In the genomic region with DNA sequence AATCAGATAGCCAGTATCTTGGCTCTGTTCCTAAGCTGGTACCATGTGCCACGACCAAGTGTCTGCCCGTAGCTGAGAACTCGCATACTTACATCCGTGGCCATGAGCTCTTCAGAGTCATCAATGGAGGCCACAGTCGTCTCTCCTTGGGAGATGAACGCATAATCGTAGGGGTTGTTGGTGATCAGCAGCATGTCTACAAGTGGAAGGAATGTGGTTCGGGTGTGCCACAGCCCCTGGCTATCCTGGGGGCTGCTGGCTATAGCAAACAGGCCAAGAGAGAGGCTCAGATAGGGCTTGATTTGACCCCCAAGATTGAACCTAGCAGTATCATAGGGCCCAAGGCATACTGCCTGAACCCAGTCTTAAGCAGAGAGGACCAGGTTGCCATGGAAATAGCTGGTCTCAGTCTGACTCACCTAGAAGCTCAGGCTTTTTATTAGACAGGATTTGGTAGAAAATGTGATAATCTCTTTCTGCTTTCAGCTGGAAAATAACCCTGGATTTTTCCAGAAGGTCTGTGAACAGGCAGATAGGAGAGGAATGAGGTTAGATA, we compare ENCODE assay signal across 26 mouse cellular contexts. TPM values are rescaled to one million over a fixed set of nuclear protein-coding genes. Genes with fewer than 3 reads are reported as not detected.
DNase-seq lines count a peak whose midpoint lies in the region; ATAC-seq lines count a peak whose summit lies in the region.
"Had no signal": no experiment of that assay in that cellular context is flagged by ENCODE, and none has a peak within 500 bp of the region (broad histone marks: within the 10 kb centered on the region; RNA-seq: fewer than 3 reads in every experiment).

No protein-coding gene starts in this region.

- H3K27ac ChIP-seq in heart, embryonic 10.5 days, result peak overlapping the region; percentile 94
- H3K27ac ChIP-seq in hindbrain, embryonic 16.5 days (ENCODE audit: low read depth, low read length), result peak overlapping the region; percentile 57; the same call in 1 of the 2 replicates
- no peak overlapping the region for H3K27ac ChIP-seq in hindbrain, embryonic 12.5 days
- H3K27ac ChIP-seq in heart, embryonic 16.5 days (ENCODE audit: low read length), result peak overlapping the region; percentile 98
- H3K27ac ChIP-seq: embryonic facial prominence, embryonic 13.5 days; gastrocnemius, adult 2 months; neural tube, embryonic 12.5 days had no signal

- peak; percentile 61 for DNase-seq in heart, embryonic 10.5 days (ENCODE audit: low spot score)
- no peak for DNase-seq in heart, postnatal 36 days
- peak; percentile 87 for DNase-seq in brain, adult 2 months (ENCODE audit: low read depth, low spot score)
- no peak for DNase-seq in adrenal gland, adult 18-20 months (ENCODE audit: low spot score in 2 of 2)
- no peak for DNase-seq in thymus, postnatal 14 days
- DNase-seq: B cell, adult 2 months; cerebellum, adult 9-10 months; gastrocnemius, adult 2 months; kidney, adult 8-10 months; kidney, postnatal 25 days; lung, adult 18-20 months; lung, postnatal 14 days; spleen, adult 18-20 months; thymus, postnatal 4 days had no signal

- ATAC-seq in hindbrain, embryonic 16.5 days, result no peak
- ATAC-seq in hindbrain, embryonic 12.5 days (ENCODE audit: low FRiP score), result no peak
- ATAC-seq in heart, embryonic 16.5 days (replicated peaks; ENCODE audit: extremely low read depth, insufficient read depth, low FRiP score), result no peak

- peaks cover 77% of the 10 kb centered on the region for H3K36me3 ChIP-seq in heart, embryonic 10.5 days
- H3K36me3 ChIP-seq in hindbrain, embryonic 16.5 days (ENCODE audit: control insufficient read depth, insufficient read depth, low read length), result no peaks in the 10 kb centered on the region
- no peaks in the 10 kb centered on the region for H3K36me3 ChIP-seq in hindbrain, embryonic 12.5 days
- peaks cover 10% of the 10 kb centered on the region; the same call in 1 of the 2 replicates for H3K36me3 ChIP-seq in heart, embryonic 16.5 days (ENCODE audit: control insufficient read depth, insufficient read depth)
- H3K36me3 ChIP-seq: embryonic facial prominence, embryonic 13.5 days; neural tube, embryonic 12.5 days had no signal

- no peaks in the 10 kb centered on the region for H3K9me3 ChIP-seq in heart, embryonic 10.5 days
- no peaks in the 10 kb centered on the region for H3K9me3 ChIP-seq in hindbrain, embryonic 16.5 days (ENCODE audit: control insufficient read depth, low read length)
- H3K9me3 ChIP-seq in hindbrain, embryonic 12.5 days (replicated peaks), result no peaks in the 10 kb centered on the region
- no peaks in the 10 kb centered on the region for H3K9me3 ChIP-seq in heart, embryonic 16.5 days (replicated peaks; ENCODE audit: control insufficient read depth, low read length)
- H3K9me3 ChIP-seq: embryonic facial prominence, embryonic 13.5 days; neural tube, embryonic 12.5 days had no signal

- H3K27me3 ChIP-seq in heart, embryonic 10.5 days (ENCODE audit: insufficient read depth, poor library complexity, severe bottlenecking), result no peaks in the 10 kb centered on the region
- H3K27me3 ChIP-seq in hindbrain, embryonic 16.5 days (replicated peaks; ENCODE audit: control insufficient read depth, insufficient read depth, low read length), result no peaks in the 10 kb centered on the region
- no peaks in the 10 kb centered on the region for H3K27me3 ChIP-seq in hindbrain, embryonic 12.5 days
- no peaks in the 10 kb centered on the region for H3K27me3 ChIP-seq in heart, embryonic 16.5 days (ENCODE audit: control insufficient read depth, insufficient read depth, low read length)
- H3K27me3 ChIP-seq: embryonic facial prominence, embryonic 13.5 days; neural tube, embryonic 12.5 days had no signal

- H3K4me1 ChIP-seq in heart, embryonic 10.5 days, result peaks cover 33% of the 10 kb centered on the region
- H3K4me1 ChIP-seq in hindbrain, embryonic 16.5 days (ENCODE audit: control insufficient read depth, insufficient read depth, low read depth, low read length), result peaks cover 8% of the 10 kb centered on the region
- peaks cover 10% of the 10 kb centered on the region for H3K4me1 ChIP-seq in hindbrain, embryonic 12.5 days
- H3K4me1 ChIP-seq in heart, embryonic 16.5 days (ENCODE audit: control insufficient read depth, insufficient read depth, low read length), result peaks cover 4% of the 10 kb centered on the region

- H3K4me2 ChIP-seq in hindbrain, embryonic 16.5 days (ENCODE audit: low read length), result no peak overlapping the region
- H3K4me2 ChIP-seq in hindbrain, embryonic 12.5 days (replicated peaks), result no peak overlapping the region
- H3K4me2 ChIP-seq in heart, embryonic 16.5 days (ENCODE audit: low read depth, low read length), result peak overlapping the region; percentile 69
- H3K4me2 ChIP-seq: embryonic facial prominence, embryonic 13.5 days; liver, embryonic 11.5 days; neural tube, embryonic 12.5 days had no signal

- peak overlapping the region; percentile 56 for H3K4me3 ChIP-seq in heart, embryonic 10.5 days
- no peak overlapping the region for H3K4me3 ChIP-seq in hindbrain, embryonic 16.5 days (ENCODE audit: low read length)
- no peak overlapping the region for H3K4me3 ChIP-seq in hindbrain, embryonic 12.5 days
- H3K4me3 ChIP-seq in heart, embryonic 16.5 days (ENCODE audit: low read length), result peak overlapping the region; percentile 63
- H3K4me3 ChIP-seq: embryonic facial prominence, embryonic 13.5 days; gastrocnemius, adult 2 months; neural tube, embryonic 12.5 days had no signal

- intact Hi-C loops in heart, postnatal 36 days (cut with DNase I), result no loop called here

- no peak overlapping the region for H3K9ac ChIP-seq in hindbrain, embryonic 16.5 days (ENCODE audit: low read depth, low read length)
- H3K9ac ChIP-seq in hindbrain, embryonic 12.5 days, result no peak overlapping the region
- peak overlapping the region; percentile 93 for H3K9ac ChIP-seq in heart, embryonic 16.5 days (ENCODE audit: low read length)
- H3K9ac ChIP-seq: embryonic facial prominence, embryonic 13.5 days; neural tube, embryonic 12.5 days had no signal

- WGBS in heart, embryonic 10.5 days, result 69% methylated on average over 8 of the region's 8 CpGs
- 76% methylated on average over 8 of the region's 8 CpGs for WGBS in hindbrain, embryonic 16.5 days
- WGBS in hindbrain, embryonic 12.5 days, result 86% methylated on average over 8 of the region's 8 CpGs
- 56% methylated on average over 8 of the region's 8 CpGs for WGBS in heart, embryonic 16.5 days

RNA-seq across cellular contexts. Expression of a gene that starts 4.5 kb away (rescaled TPM):
- 2,022 and 5,104 TPM in 2 replicates for polyA plus RNA-seq in heart, embryonic 10.5 days (2016; fragmentation: Nextera tagmentation; extraction: Ambion mirVana)
- total RNA-seq in heart, postnatal 36 days (2021), result 1,000 to 10,000 TPM; 2,242 to 2,437 TPM
- 8.5 and 10.6 TPM in 2 replicates for polyA plus RNA-seq in hindbrain, embryonic 16.5 days (2015; fragmentation: Nextera tagmentation; extraction: Ambion mirVana)
- 4.9 and 9.1 TPM in 2 replicates for polyA plus RNA-seq in hindbrain, embryonic 12.5 days (2016; fragmentation: Nextera tagmentation; extraction: Ambion mirVana)
- polyA plus RNA-seq in heart, embryonic 16.5 days (2015; fragmentation: Nextera tagmentation; extraction: Ambion mirVana), result 6,075 and 6,619 TPM in 2 replicates
- total RNA-seq in adrenal gland, adult 18-20 months (2021), result under 1 TPM in 1 of 2 experiments, not detected in 1; 0.42 TPM
- total RNA-seq: megakaryocyte, adult 5-6 weeks had no signal

RNA-seq across cellular contexts. Expression of a gene that starts 13.2 kb away (rescaled TPM):
- not detected in 2 replicates for polyA plus RNA-seq in heart, embryonic 10.5 days (2016; fragmentation: Nextera tagmentation; extraction: Ambion mirVana)
- not detected for total RNA-seq in heart, postnatal 36 days (2021)
- polyA plus RNA-seq in hindbrain, embryonic 16.5 days (2015; fragmentation: Nextera tagmentation; extraction: Ambion mirVana), result not detected in 2 replicates
- polyA plus RNA-seq in hindbrain, embryonic 12.5 days (2016; fragmentation: Nextera tagmentation; extraction: Ambion mirVana), result not detected in 2 replicates
- polyA plus RNA-seq in heart, embryonic 16.5 days (2015; fragmentation: Nextera tagmentation; extraction: Ambion mirVana), result not detected in 2 replicates
- not detected for total RNA-seq in adrenal gland, adult 18-20 months (2021)
- total RNA-seq: adrenal gland, postnatal 4 days; gastrocnemius, adult 2 months; left cerebral cortex, adult 8-10 months; megakaryocyte, adult 5-6 weeks had no signal
- polyA plus RNA-seq: embryonic facial prominence, embryonic 13.5 days; gonadal fat pad, adult 2 months; intestine, embryonic 14.5 days; limb, embryonic 11.5 days; liver, embryonic 11.5 days; neural tube, embryonic 12.5 days had no signal

RNA-seq across cellular contexts. Expression of a gene that starts 23.2 kb away (rescaled TPM):
- polyA plus RNA-seq in heart, embryonic 10.5 days (2016; fragmentation: Nextera tagmentation; extraction: Ambion mirVana), result 2,034 and 3,157 TPM in 2 replicates
- over 10,000 TPM; 23,066 to 24,862 TPM for total RNA-seq in heart, postnatal 36 days (2021)
- 1.6 and 1.8 TPM in 2 replicates for polyA plus RNA-seq in hindbrain, embryonic 16.5 days (2015; fragmentation: Nextera tagmentation; extraction: Ambion mirVana)
- polyA plus RNA-seq in hindbrain, embryonic 12.5 days (2016; fragmentation: Nextera tagmentation; extraction: Ambion mirVana), result 0.81 and 1.4 TPM in 2 replicates
- polyA plus RNA-seq in heart, embryonic 16.5 days (2015; fragmentation: Nextera tagmentation; extraction: Ambion mirVana), result 2,302 and 2,585 TPM in 2 replicates
- under 1 TPM in 1 of 2 experiments, not detected in 1; 0.42 TPM for total RNA-seq in adrenal gland, adult 18-20 months (2021)
- total RNA-seq: megakaryocyte, adult 5-6 weeks had no signal
- polyA plus RNA-seq: gonadal fat pad, adult 2 months had no signal

RNA-seq across cellular contexts. Expression of a gene that starts 25.3 kb away (rescaled TPM):
- 73.7 and 88.8 TPM in 2 replicates for polyA plus RNA-seq in heart, embryonic 10.5 days (2016; fragmentation: Nextera tagmentation; extraction: Ambion mirVana)
- total RNA-seq in heart, postnatal 36 days (2021), result 10 to 100 TPM; 25.6 to 29.3 TPM
- polyA plus RNA-seq in hindbrain, embryonic 16.5 days (2015; fragmentation: Nextera tagmentation; extraction: Ambion mirVana), result 48.2 and 50.6 TPM in 2 replicates
- polyA plus RNA-seq in hindbrain, embryonic 12.5 days (2016; fragmentation: Nextera tagmentation; extraction: Ambion mirVana), result 63.2 and 63.4 TPM in 2 replicates
- polyA plus RNA-seq in heart, embryonic 16.5 days (2015; fragmentation: Nextera tagmentation; extraction: Ambion mirVana), result 63.3 and 68.1 TPM in 2 replicates
- total RNA-seq in adrenal gland, adult 18-20 months (2021), result 10 to 100 TPM; 38.2 to 43.2 TPM

RNA-seq across cellular contexts. Expression of a gene that starts 53.9 kb away (rescaled TPM):
- polyA plus RNA-seq in heart, embryonic 10.5 days (2016; fragmentation: Nextera tagmentation; extraction: Ambion mirVana), result 0.97 and 1.5 TPM in 2 replicates
- total RNA-seq in heart, postnatal 36 days (2021), result under 1 TPM in 1 of 2 experiments, not detected in 1; 0.46 TPM
- polyA plus RNA-seq in hindbrain, embryonic 16.5 days (2015; fragmentation: Nextera tagmentation; extraction: Ambion mirVana), result 17.0 and 28.5 TPM in 2 replicates
- 5.2 and 6.3 TPM in 2 replicates for polyA plus RNA-seq in hindbrain, embryonic 12.5 days (2016; fragmentation: Nextera tagmentation; extraction: Ambion mirVana)
- polyA plus RNA-seq in heart, embryonic 16.5 days (2015; fragmentation: Nextera tagmentation; extraction: Ambion mirVana), result 0.86 and 1.3 TPM in 2 replicates
- under 1 TPM in 1 of 2 experiments, not detected in 1; 0.96 TPM for total RNA-seq in adrenal gland, adult 18-20 months (2021)
- total RNA-seq: megakaryocyte, adult 5-6 weeks had no signal
- polyA plus RNA-seq: liver, embryonic 11.5 days had no signal

Comparison
In these comparisons a context has a peak if more than half of its experiments do, and no peak if none do; other contexts are left out.
1. DNase-seq: peak in heart, embryonic 10.5 days (single experiment) and brain, adult 2 months (single experiment); none in heart, postnatal 36 days (0 of 2), adrenal gland, adult 18-20 months (0 of 2) and thymus, postnatal 14 days (single experiment).
2. H3K4me3 ChIP-seq: peak in heart, embryonic 10.5 days (single experiment) and heart, embryonic 16.5 days (single experiment); none in hindbrain, embryonic 16.5 days (single experiment) and hindbrain, embryonic 12.5 days (single experiment).
3. RNA of a gene that starts 4.5 kb away (polyA plus RNA-seq): 6,075 to 6,619 TPM in heart, embryonic 16.5 days and 2,022 to 5,104 TPM in heart, embryonic 10.5 days; 8.5 to 10.6 TPM in hindbrain, embryonic 16.5 days and 4.9 to 9.1 TPM in hindbrain, embryonic 12.5 days; every median in the first group is over 100 times any median in the second.
4. RNA of a gene that starts 23.2 kb away (polyA plus RNA-seq): 2,302 to 2,585 TPM in heart, embryonic 16.5 days and 2,034 to 3,157 TPM in heart, embryonic 10.5 days; 1.6 to 1.8 TPM in hindbrain, embryonic 16.5 days and 0.81 to 1.4 TPM in hindbrain, embryonic 12.5 days; every median in the first group is over 100 times any median in the second.